Mouse (Mus musculus): Measurements from ENCODE around the gene Hoxd10. TPM values are rescaled to one million over a fixed set of nuclear protein-coding genes. Genes with fewer than 3 reads are reported as not detected.

Hoxd10 gene
- polyA plus RNA-seq, 1 experiment from 2014 or later = 51.1 TPM

DNA sequence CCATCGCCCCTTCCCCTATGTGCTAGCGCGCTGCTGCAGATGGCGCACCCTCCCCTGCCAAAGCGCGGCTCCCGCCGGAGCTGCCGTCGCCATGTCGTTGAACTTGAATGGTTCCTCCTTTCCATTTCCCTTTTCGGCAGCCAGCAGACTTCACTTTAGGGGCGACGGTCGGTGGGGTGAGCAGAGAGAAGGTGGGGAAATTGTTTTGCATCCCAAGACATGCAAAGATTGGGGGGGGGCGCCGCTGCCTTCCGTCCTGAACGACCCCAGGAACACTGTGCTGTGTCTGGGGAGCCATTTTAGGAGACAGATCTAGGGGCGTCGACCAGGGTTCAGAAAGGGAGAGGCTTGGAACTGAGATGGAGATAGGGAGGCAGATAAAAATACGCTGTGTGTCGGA, 11.7 kb upstream of the Hoxd10 start:
- peaks cover 8% of the 10 kb centered on the region; the same call in 1 of the 2 replicates for H3K36me3 ChIP-seq
- peak overlapping the region; percentile 80 for H3K4me3 ChIP-seq
- H3K27me3 ChIP-seq (ENCODE audit: low read depth, poor library complexity, severe bottlenecking) = peaks cover 98% of the 10 kb centered on the region
- no peaks in the 10 kb centered on the region for H3K9me3 ChIP-seq (replicated peaks)
- peak overlapping the region; percentile 99 for H3K27ac ChIP-seq
- H3K4me1 ChIP-seq = peaks cover 89% of the 10 kb centered on the region
- 2% methylated on average over 23 of the region's 23 CpGs for WGBS
- DNase-seq (ENCODE audit: low spot score) = peak; percentile 75

DNA sequence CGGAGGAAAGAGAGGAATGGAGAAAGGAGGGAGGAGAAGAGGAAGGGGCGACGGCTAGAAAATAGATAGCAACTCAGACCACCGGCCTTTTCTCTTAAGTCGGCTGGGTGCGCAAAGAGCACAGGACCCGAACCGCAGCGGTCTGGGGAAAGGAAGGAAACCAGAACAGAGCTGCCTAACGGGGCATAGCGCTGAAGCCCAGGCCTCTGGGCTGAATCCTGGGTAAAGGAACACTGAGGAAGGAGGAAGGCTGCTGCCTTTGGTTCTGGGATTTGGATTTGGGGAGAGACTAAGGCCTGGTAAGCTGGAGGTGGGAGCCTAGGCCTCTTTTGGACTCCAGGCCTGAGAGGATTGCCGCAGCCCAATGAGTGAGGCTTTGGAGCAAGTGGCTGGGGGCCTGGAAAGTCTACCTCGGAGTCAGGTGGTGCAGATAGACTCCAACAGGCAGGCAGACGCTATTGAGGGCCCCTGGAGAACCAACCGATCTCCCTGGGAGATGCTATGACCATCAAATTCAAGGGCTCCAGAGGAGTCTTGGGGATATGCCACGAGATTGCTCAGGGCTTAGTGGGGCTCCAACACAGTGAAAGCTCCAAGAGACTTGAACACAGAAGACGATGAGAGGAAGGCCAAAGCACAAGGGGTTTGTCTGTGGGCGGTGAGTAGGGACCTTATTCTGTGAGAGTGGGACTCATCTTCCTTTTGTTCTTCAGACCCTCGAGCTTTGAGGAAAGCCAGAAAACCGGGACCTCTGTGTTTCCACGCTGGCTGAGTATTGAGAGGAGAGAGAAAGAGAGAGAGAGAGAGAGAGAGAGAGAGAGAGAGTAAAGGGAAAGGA, 10.9 kb upstream of the Hoxd10 start:
- Histone ChIP-seq H3K27ac (peak overlapping the region; percentile 99), H3K27me3 (ENCODE audit: low read depth, poor library complexity, severe bottlenecking) (peaks cover 97% of the 10 kb centered on the region), H3K4me1 (peaks cover 81% of the 10 kb centered on the region), H3K36me3 (peaks cover 8% of the 10 kb centered on the region; the same call in 1 of the 2 replicates), H3K4me3 (peak overlapping the region; percentile 80), H3K9me3 (replicated peaks) (no peaks in the 10 kb centered on the region)
- WGBS = 3% methylated on average over 21 of the region's 21 CpGs
- DNase-seq (ENCODE audit: low spot score) = peak; percentile 67

GRCm38 (mm10) chr2:74681594-74682531, 9.9 kb upstream of the Hoxd10 start:
- Histone ChIP-seq H3K27ac (peak overlapping the region; percentile 99), H3K27me3 (ENCODE audit: low read depth, poor library complexity, severe bottlenecking) (peaks cover 88% of the 10 kb centered on the region), H3K36me3 (peaks cover 8% of the 10 kb centered on the region; the same call in 1 of the 2 replicates), H3K4me1 (peaks cover 71% of the 10 kb centered on the region), H3K4me3 (peak overlapping the region; percentile 80), H3K9me3 (replicated peaks) (no peaks in the 10 kb centered on the region)
- under 1% methylated on average over 78 of the region's 78 CpGs for WGBS
- DNase-seq (ENCODE audit: low spot score) = peak; percentile 88

DNA sequence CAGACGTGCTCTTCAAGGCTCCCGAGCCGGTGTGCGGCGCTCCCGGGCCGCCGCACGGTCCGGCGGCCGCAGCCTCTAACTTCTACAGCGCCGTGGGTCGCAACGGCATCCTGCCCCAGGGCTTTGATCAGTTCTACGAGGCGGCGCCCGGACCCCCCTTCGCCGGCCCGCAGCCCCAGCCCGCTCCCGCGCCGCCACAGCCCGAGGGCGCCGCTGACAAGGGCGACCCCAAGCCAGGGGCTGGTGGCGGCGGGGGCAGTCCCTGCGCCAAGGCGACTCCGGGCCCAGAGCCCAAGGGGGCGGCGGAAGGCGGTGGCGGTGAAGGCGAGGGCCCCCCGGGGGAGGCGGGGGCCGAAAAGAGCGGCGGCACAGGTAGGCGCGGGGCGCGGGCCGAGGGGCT, 8.9 kb upstream of the Hoxd10 start:
- Histone ChIP-seq H3K27me3 (ENCODE audit: low read depth, poor library complexity, severe bottlenecking) (peaks cover 88% of the 10 kb centered on the region), H3K27ac (peak overlapping the region; percentile 99)

DNA sequence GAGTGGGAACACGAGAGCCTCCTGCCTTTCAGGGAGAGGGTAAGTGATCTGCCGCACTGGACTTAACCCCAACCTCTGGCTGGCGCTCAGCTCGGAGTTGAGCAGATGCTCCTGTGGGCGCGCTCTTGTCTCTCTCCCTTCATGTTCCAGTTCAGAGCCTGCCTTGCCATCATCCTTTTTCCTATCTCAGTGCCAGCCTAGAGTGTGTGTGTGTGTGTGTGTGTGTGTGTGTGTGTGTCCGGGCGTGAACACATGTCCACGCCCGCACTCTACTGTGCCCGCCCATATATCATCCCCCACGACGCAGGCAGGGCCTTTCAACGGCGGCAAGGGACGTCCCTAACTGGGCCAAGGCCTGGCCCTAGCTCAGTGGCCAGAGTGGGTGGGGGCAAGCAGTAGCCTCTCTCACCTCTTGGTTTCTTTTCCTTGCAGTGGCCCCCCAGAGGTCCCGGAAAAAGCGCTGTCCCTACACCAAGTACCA, 8.2 kb upstream of the Hoxd10 start:
- peak overlapping the region; percentile 99 for H3K27ac ChIP-seq
- peak overlapping the region; percentile 80 for H3K4me3 ChIP-seq
- WGBS = 0% methylated on average over 18 of the region's 18 CpGs
- DNase-seq (ENCODE audit: low spot score) = peak; percentile 76
- H3K27me3 ChIP-seq (ENCODE audit: low read depth, poor library complexity, severe bottlenecking) = peaks cover 86% of the 10 kb centered on the region
- peaks cover 69% of the 10 kb centered on the region for H3K4me1 ChIP-seq
- H3K36me3 ChIP-seq = peaks cover 18% of the 10 kb centered on the region
- no peaks in the 10 kb centered on the region for H3K9me3 ChIP-seq (replicated peaks)

More for the DNA sequence above, 8.9 kb upstream of the Hoxd10 start:
- Histone ChIP-seq H3K4me3 (peak overlapping the region; percentile 80), H3K9me3 (replicated peaks) (no peaks in the 10 kb centered on the region), H3K4me1 (peaks cover 73% of the 10 kb centered on the region), H3K36me3 (peaks cover 17% of the 10 kb centered on the region)
- DNase-seq (ENCODE audit: low spot score) = peak; percentile 67
- WGBS = 1% methylated on average over 50 of the region's 51 CpGs

- Histone ChIP-seq H3K4me1 (peaks cover 69% of the 10 kb centered on the region), H3K27me3 (ENCODE audit: low read depth, poor library complexity, severe bottlenecking) (peaks cover 82% of the 10 kb centered on the region), H3K27ac (peak overlapping the region; percentile 99), H3K9me3 (replicated peaks) (no peaks in the 10 kb centered on the region), H3K4me3 (peak overlapping the region; percentile 80), H3K36me3 (peaks cover 18% of the 10 kb centered on the region)
- DNase-seq (ENCODE audit: low spot score) = peak; percentile 53
- WGBS = 2% methylated on average over 12 of the region's 12 CpGs
Measured at GRCm38 (mm10) chr2:74684106-74684505, 7.6 kb upstream of the Hoxd10 start.

DNA sequence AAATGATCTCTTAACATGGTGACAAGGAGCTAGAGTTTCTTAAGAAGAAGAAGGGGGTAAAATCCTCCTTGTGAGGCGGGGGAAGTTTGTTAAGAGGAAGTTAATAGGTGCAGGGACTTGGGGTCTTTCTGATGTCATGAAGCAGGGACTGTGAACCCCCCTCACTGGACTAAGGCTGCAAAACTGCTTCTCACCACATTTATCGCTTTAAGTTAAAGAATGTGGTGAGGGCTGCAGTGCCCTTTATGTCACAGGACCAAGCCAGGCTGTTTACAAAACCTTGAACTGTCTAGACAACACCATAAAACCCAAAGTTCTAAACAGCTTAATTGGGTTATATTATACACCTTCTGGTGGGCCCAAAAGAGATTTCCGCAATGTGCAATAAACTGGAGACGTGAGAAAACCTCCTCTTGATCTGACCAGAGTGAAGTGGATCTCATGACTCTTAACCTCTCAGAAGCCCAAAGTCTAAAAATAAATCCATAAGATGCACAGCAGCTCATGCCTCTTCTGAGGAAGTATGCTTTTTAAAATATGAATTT, 6.6 kb upstream of the Hoxd10 start:
- Histone ChIP-seq H3K4me3 (peak overlapping the region; percentile 80), H3K9me3 (replicated peaks) (no peaks in the 10 kb centered on the region)

GRCm38 (mm10) chr2:74686301-74686987, 5.3 kb upstream of the Hoxd10 start:
- peak; percentile 87 for DNase-seq (ENCODE audit: low spot score)
- peak overlapping the region; percentile 99 for H3K27ac ChIP-seq
- peaks cover 54% of the 10 kb centered on the region for H3K4me1 ChIP-seq
- WGBS = 3% methylated on average over 17 of the region's 17 CpGs
- peak overlapping the region; percentile 80 for H3K4me3 ChIP-seq
- peaks cover 21% of the 10 kb centered on the region for H3K36me3 ChIP-seq
- no peaks in the 10 kb centered on the region for H3K9me3 ChIP-seq (replicated peaks)
- peaks cover 65% of the 10 kb centered on the region for H3K27me3 ChIP-seq (ENCODE audit: low read depth, poor library complexity, severe bottlenecking)

More for the DNA sequence above, 6.6 kb upstream of the Hoxd10 start:
- DNase-seq (ENCODE audit: low spot score) = peak; percentile 47
- Histone ChIP-seq H3K27ac (peak overlapping the region; percentile 99), H3K4me1 (peaks cover 63% of the 10 kb centered on the region), H3K36me3 (peaks cover 18% of the 10 kb centered on the region), H3K27me3 (ENCODE audit: low read depth, poor library complexity, severe bottlenecking) (peaks cover 72% of the 10 kb centered on the region)
- WGBS = 2% methylated on average over 4 of the region's 4 CpGs

DNA sequence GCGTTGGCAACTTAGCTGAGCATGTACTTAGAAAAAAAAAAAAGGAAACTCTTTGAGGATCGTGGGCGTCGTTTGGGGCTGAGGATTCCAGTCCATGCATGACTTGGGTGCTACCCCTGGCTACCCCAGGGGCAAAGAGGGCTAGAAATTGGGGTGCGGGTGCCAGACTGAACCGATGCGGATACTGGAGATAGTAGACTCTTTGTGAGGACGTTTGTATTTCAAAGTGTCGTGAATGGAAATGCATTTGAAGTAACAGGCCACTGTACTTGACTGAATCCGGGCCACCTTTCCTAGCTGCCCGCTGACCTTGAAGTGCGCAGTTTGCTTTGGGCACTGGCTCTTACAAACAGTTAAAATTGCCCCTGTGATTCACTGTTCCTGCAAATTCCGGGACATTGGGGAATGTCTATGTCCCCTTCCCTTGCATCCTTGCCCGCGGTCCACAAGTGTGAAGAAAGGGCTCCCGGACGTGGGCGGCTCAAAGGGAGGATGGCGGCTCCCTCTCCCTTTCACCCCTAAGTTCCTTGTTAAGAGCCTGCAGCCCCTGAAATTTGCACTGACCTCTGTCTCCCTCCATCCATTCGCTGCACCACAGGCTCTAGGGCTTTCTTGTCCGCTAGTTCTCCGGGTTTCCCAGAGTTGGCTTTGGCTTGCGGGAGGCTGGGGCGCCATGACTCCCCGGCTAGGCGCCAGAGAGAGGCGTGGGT, 4.6 kb upstream of the Hoxd10 start:
- Histone ChIP-seq H3K27me3 (ENCODE audit: low read depth, poor library complexity, severe bottlenecking) (peaks cover 63% of the 10 kb centered on the region), H3K36me3 (peaks cover 24% of the 10 kb centered on the region), H3K4me3 (peak overlapping the region; percentile 80), H3K27ac (peak overlapping the region; percentile 99), H3K4me1 (peaks cover 52% of the 10 kb centered on the region), H3K9me3 (replicated peaks) (no peaks in the 10 kb centered on the region)
- DNase-seq (ENCODE audit: low spot score) = peak; percentile 74
- WGBS = 1% methylated on average over 27 of the region's 27 CpGs

DNA sequence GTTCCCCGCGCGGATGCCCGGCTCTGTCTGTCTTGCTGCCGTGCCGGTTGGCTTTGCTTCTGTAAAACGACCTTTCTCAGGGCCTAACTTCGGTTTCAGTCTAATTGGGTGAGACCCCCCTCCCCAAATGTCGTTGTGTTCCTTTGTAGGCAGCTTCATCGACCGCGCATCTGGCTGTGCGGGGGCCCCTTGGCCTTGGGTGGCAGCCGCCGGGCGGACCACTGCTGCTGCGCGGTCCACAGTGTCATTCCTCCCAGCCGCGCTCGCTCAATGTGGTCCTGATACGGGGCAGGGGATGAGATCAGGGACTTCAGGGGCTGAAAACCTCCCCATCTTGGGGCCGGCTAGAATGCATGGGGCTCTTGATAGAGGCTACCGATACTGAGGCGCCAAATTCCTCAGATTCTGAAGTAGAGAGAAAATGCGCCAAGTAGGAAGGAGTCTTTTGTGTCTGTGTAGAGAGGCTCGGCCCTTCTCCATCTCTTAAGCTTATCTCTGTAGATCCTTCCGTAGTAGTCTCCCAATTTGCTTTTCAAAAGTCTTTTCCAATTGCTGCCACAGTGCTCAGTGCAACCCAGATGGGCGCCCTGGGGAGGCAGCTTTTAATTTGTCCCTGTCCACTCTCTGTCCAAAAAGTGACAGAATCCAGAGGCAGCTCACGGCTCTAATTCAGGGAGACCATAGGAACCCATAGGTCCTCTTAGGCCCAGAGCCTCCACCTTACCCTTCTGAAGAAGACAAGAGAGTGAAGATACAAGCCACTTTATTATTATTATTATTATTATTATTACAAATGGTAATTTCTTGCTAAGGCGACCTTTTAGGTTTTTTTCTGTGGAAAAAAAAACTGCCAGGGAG, 3.8 kb upstream of the Hoxd10 start:
- peak overlapping the region; percentile 99 for H3K27ac ChIP-seq
- H3K4me1 ChIP-seq = peaks cover 51% of the 10 kb centered on the region
- peaks cover 32% of the 10 kb centered on the region for H3K36me3 ChIP-seq
- H3K9me3 ChIP-seq (replicated peaks) = no peaks in the 10 kb centered on the region
- peaks cover 63% of the 10 kb centered on the region for H3K27me3 ChIP-seq (ENCODE audit: low read depth, poor library complexity, severe bottlenecking)
- peak overlapping the region; percentile 80 for H3K4me3 ChIP-seq
- peak; percentile 69 for DNase-seq (ENCODE audit: low spot score)
- under 1% methylated on average over 31 of the region's 31 CpGs for WGBS

Measured in limb, embryonic 10.5 days (tissue).